Mouse (Mus musculus) C2C12 (cell line): ENCODE measurements at regions not wholly inside any gene's neighbourhood (a gene's known extent, or its start where the extent isn't known, plus 50 kb on each side); places are given as distances from the start of the nearest gene placed in this dataset.

Experiments used
- CTCF ChIP-seq: IDR thresholded peaks from one replicate; pipeline ENCODE4 v1.5.1; 2011; ENCODE audit not compliant: control insufficient read depth, insufficient read depth, insufficient read length
- MAX ChIP-seq: IDR thresholded peaks from one replicate; pipeline ENCODE4 v1.6.1; 2011; ENCODE audit warnings: mild to moderate bottlenecking, control low read depth

DNA sequence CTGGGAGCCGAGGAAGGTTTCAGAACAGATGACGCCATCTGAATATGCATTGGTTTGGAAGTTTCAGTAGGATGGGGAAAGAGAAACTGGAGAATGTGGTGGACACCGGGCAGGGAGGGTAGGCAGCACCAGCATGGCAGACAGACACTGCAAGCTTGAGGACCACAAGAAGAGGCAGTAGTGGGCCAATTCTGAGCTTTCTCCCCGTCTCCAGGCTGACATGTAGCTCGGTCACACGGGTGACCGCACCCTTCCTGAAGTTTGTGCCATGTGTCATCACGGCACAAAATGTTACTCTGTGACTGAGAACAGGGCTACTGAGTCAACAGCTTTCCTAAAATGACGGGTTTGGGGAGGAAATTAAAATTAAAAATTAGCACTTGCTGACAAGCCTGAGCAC is 60.7 kb upstream of the Arntl start:
- peak; percentile 3 for TF ChIP-seq CTCF
- peak; percentile 52 for TF ChIP-seq MAX
